Mouse (Mus musculus): ENCODE measurements at regions not wholly inside any gene's neighbourhood (a gene's known extent, or its start where the extent isn't known, plus 50 kb on each side); places are given as distances from the start of the nearest gene placed in this dataset.
"Not testable (repeated sequence)": the region's sequence is repeated elsewhere in the genome, so short reads cannot be mapped to it uniquely, and the experiment has no call there.

- not testable (repeated sequence) for H3K27me3 ChIP-seq (ENCODE audit: control insufficient read depth, insufficient read depth, low read length); H3K36me3 ChIP-seq (ENCODE audit: control insufficient read depth, insufficient read depth, low read length); H3K9me3 ChIP-seq (ENCODE audit: control insufficient read depth, low read length); H3K4me1 ChIP-seq (replicated peaks; ENCODE audit: control insufficient read depth, insufficient read depth); DNase-seq (ENCODE audit: low spot score); H3K27ac ChIP-seq (replicated peaks); H3K9ac ChIP-seq (ENCODE audit: low read length); H3K4me3 ChIP-seq (ENCODE audit: low read depth, low read length); H3K4me2 ChIP-seq (replicated peaks; ENCODE audit: low read depth); ATAC-seq (ENCODE audit: low FRiP score, low TSS enrichment)
- 71% methylated on average over 4 of the region's 4 CpGs for WGBS
Measured at GRCm38 (mm10) chr8:20436956-20437355, 73.9 kb upstream of the Gm15319 start.

- not testable (repeated sequence) for H3K36me3 ChIP-seq (ENCODE audit: control insufficient read depth, insufficient read depth, low read length); ATAC-seq (ENCODE audit: low FRiP score, low TSS enrichment); H3K4me1 ChIP-seq (replicated peaks; ENCODE audit: control insufficient read depth, insufficient read depth); H3K27me3 ChIP-seq (ENCODE audit: control insufficient read depth, insufficient read depth, low read length); DNase-seq (ENCODE audit: low spot score); H3K9ac ChIP-seq (ENCODE audit: low read length); H3K27ac ChIP-seq (replicated peaks); H3K4me3 ChIP-seq (ENCODE audit: low read depth, low read length); H3K9me3 ChIP-seq (ENCODE audit: control insufficient read depth, low read length); H3K4me2 ChIP-seq (replicated peaks; ENCODE audit: low read depth)
Measured at GRCm38 (mm10) chr8:20433236-20433635, 70.2 kb upstream of the Gm15319 start.

GRCm38 (mm10) chr8:20429469-20429868, 66.5 kb upstream of the Gm15319 start:
- H3K4me2 ChIP-seq (replicated peaks; ENCODE audit: low read depth); H3K4me1 ChIP-seq (replicated peaks; ENCODE audit: control insufficient read depth, insufficient read depth); H3K27me3 ChIP-seq (ENCODE audit: control insufficient read depth, insufficient read depth, low read length); ATAC-seq (ENCODE audit: low FRiP score, low TSS enrichment); H3K27ac ChIP-seq (replicated peaks); DNase-seq (ENCODE audit: low spot score); H3K9ac ChIP-seq (ENCODE audit: low read length); H3K9me3 ChIP-seq (ENCODE audit: control insufficient read depth, low read length); H3K4me3 ChIP-seq (ENCODE audit: low read depth, low read length); H3K36me3 ChIP-seq (ENCODE audit: control insufficient read depth, insufficient read depth, low read length): not testable (repeated sequence)
- 68% methylated on average over 3 of the region's 4 CpGs for WGBS

- not testable (repeated sequence) for H3K9ac ChIP-seq (ENCODE audit: low read length); H3K4me1 ChIP-seq (replicated peaks; ENCODE audit: control insufficient read depth, insufficient read depth); DNase-seq (ENCODE audit: low spot score); H3K36me3 ChIP-seq (ENCODE audit: control insufficient read depth, insufficient read depth, low read length); H3K4me2 ChIP-seq (replicated peaks; ENCODE audit: low read depth); H3K9me3 ChIP-seq (ENCODE audit: control insufficient read depth, low read length); H3K27ac ChIP-seq (replicated peaks); ATAC-seq (ENCODE audit: low FRiP score, low TSS enrichment); H3K27me3 ChIP-seq (ENCODE audit: control insufficient read depth, insufficient read depth, low read length); H3K4me3 ChIP-seq (ENCODE audit: low read depth, low read length)
- WGBS: 32% methylated on average over 3 of the region's 3 CpGs
Measured at GRCm38 (mm10) chr8:20424903-20425222, 61.9 kb upstream of the Gm15319 start.

GRCm38 (mm10) chr8:20424104-20424902, 61.3 kb upstream of the Gm15319 start:
- peak; percentile 79 for TF ChIP-seq CTCF (IDR thresholded peaks at IDR 0.05; ENCODE audit: low read depth)
- Histone ChIP-seq H3K4me2 (replicated peaks; ENCODE audit: low read depth) (peak overlapping the region; percentile 36; the same call in 1 of the 2 replicates), H3K4me3 (ENCODE audit: low read depth, low read length) (peak overlapping the region; percentile 48), H3K9ac (ENCODE audit: low read length) (peak overlapping the region; percentile 63), H3K27ac (replicated peaks) (peak overlapping the region; percentile 40; the same call in 1 of the 2 replicates)
- H3K9me3 ChIP-seq (ENCODE audit: control insufficient read depth, low read length); H3K27me3 ChIP-seq (ENCODE audit: control insufficient read depth, insufficient read depth, low read length); H3K4me1 ChIP-seq (replicated peaks; ENCODE audit: control insufficient read depth, insufficient read depth); H3K36me3 ChIP-seq (ENCODE audit: control insufficient read depth, insufficient read depth, low read length): not testable (repeated sequence)
- WGBS: 4% methylated on average over 61 of the region's 72 CpGs
- DNase-seq (ENCODE audit: low spot score) (peak; percentile 98), ATAC-seq (ENCODE audit: low FRiP score, low TSS enrichment) (peak; percentile 99)

GRCm38 (mm10) chr8:20420807-20421206, 57.8 kb upstream of the Gm15319 start:
- H3K4me2 ChIP-seq (replicated peaks; ENCODE audit: low read depth); H3K27ac ChIP-seq (replicated peaks); ATAC-seq (ENCODE audit: low FRiP score, low TSS enrichment); H3K9ac ChIP-seq (ENCODE audit: low read length); H3K9me3 ChIP-seq (ENCODE audit: control insufficient read depth, low read length); DNase-seq (ENCODE audit: low spot score); H3K4me1 ChIP-seq (replicated peaks; ENCODE audit: control insufficient read depth, insufficient read depth); H3K27me3 ChIP-seq (ENCODE audit: control insufficient read depth, insufficient read depth, low read length); H3K4me3 ChIP-seq (ENCODE audit: low read depth, low read length); H3K36me3 ChIP-seq (ENCODE audit: control insufficient read depth, insufficient read depth, low read length): not testable (repeated sequence)
